Mouse (Mus musculus): ENCODE results near the gene Herc6. TPM values are rescaled to one million over a fixed set of nuclear protein-coding genes. Genes with fewer than 3 reads are reported as not detected.
A peak's percentile ranks its signal among the peaks of the same experiment; 100 is the strongest.

Gene Herc6
- polyA plus RNA-seq, 1 experiment from 2014 or later: 3.0 TPM

- 89% methylated on average over 7 of the region's 7 CpGs for WGBS
- no peak overlapping the region for H3K9ac ChIP-seq (ENCODE audit: low read depth, low read length)
- ATAC-seq (ENCODE audit: low FRiP score, low TSS enrichment): no peak
- H3K27ac ChIP-seq (ENCODE audit: low read depth, low read length): no peak overlapping the region
- no peak overlapping the region for H3K4me2 ChIP-seq (replicated peaks; ENCODE audit: low read depth, low read length)
- H3K4me1 ChIP-seq (ENCODE audit: control insufficient read depth, insufficient read depth, low read length): no peaks in the 10 kb centered on the region
- H3K4me3 ChIP-seq (ENCODE audit: low read length): no peak overlapping the region
- no peaks in the 10 kb centered on the region for H3K27me3 ChIP-seq (ENCODE audit: control insufficient read depth, insufficient read depth, low read length)
- no peaks in the 10 kb centered on the region for H3K36me3 ChIP-seq (ENCODE audit: control insufficient read depth, insufficient read depth, low read length)
- H3K9me3 ChIP-seq (ENCODE audit: control insufficient read depth, low read length): no peaks in the 10 kb centered on the region
Observed at GRCm38 (mm10) chr6:57565452-57565851, 15.3 kb upstream of the Herc6 start.

- no peak overlapping the region for H3K27ac ChIP-seq (ENCODE audit: low read depth, low read length)
- no peaks in the 10 kb centered on the region for H3K4me1 ChIP-seq (ENCODE audit: control insufficient read depth, insufficient read depth, low read length)
- no peak overlapping the region for H3K9ac ChIP-seq (ENCODE audit: low read depth, low read length)
- no peaks in the 10 kb centered on the region for H3K9me3 ChIP-seq (ENCODE audit: control insufficient read depth, low read length)
- no peaks in the 10 kb centered on the region for H3K27me3 ChIP-seq (ENCODE audit: control insufficient read depth, insufficient read depth, low read length)
- H3K36me3 ChIP-seq (ENCODE audit: control insufficient read depth, insufficient read depth, low read length): no peaks in the 10 kb centered on the region
- H3K4me3 ChIP-seq (ENCODE audit: low read length): no peak overlapping the region
- 87% methylated on average over 2 of the region's 2 CpGs for WGBS
- H3K4me2 ChIP-seq (replicated peaks; ENCODE audit: low read depth, low read length): no peak overlapping the region
- no peak for ATAC-seq (ENCODE audit: low FRiP score, low TSS enrichment)
Observed at GRCm38 (mm10) chr6:57567630-57568029, 13.2 kb upstream of the Herc6 start.

DNA sequence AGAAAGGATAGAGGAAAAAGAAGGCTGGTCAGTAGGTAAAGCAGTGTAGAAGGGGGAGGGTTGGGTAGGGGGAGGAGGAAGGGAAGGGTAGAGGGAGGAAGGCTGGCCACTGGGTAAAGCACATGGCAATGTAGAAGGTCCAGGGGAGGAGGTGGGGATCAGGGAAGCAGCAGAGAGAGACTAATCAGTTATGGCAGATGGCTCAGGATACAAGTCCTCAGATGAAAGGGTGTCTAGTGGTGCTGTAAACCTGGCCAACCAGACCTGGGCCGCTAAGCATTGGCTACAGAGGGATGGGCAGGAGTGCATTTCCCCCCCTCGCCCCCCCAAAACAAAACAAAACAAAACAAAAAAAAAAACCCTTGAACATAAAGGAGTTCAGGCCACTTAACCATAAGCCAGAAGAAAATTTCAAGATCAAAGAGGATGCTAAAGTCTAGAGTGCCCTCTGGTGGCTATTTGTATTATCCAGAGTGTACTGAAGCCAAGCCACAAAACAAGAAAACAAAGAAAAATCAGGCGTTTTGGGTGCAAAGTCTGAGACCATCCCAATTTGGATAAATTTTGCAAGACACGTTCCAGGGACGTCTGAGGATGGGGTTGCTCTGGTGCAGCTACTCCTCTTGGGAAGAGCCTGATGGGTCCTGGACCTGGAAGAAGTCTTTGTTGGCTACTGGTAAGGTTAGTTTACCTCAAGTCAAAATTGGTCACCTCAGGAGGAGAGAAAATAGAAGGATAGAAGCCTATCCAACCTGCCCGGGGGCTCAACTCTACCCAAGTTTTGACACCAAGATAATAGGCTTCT, 10.4 kb upstream of the Herc6 start:
- Histone ChIP-seq H3K4me3 (ENCODE audit: low read length) (no peak overlapping the region), H3K4me2 (replicated peaks; ENCODE audit: low read depth, low read length) (no peak overlapping the region), H3K4me1 (ENCODE audit: control insufficient read depth, insufficient read depth, low read length) (no peaks in the 10 kb centered on the region), H3K36me3 (ENCODE audit: control insufficient read depth, insufficient read depth, low read length) (no peaks in the 10 kb centered on the region), H3K9ac (ENCODE audit: low read depth, low read length) (no peak overlapping the region), H3K27me3 (ENCODE audit: control insufficient read depth, insufficient read depth, low read length) (no peaks in the 10 kb centered on the region), H3K9me3 (ENCODE audit: control insufficient read depth, low read length) (no peaks in the 10 kb centered on the region), H3K27ac (ENCODE audit: low read depth, low read length) (no peak overlapping the region)
- WGBS: 19% methylated on average over 6 of the region's 6 CpGs
- 0 out of 2 replicates have a peak, but pooled peaks have one; percentile 55 for ATAC-seq (ENCODE audit: low FRiP score, low TSS enrichment)

DNA sequence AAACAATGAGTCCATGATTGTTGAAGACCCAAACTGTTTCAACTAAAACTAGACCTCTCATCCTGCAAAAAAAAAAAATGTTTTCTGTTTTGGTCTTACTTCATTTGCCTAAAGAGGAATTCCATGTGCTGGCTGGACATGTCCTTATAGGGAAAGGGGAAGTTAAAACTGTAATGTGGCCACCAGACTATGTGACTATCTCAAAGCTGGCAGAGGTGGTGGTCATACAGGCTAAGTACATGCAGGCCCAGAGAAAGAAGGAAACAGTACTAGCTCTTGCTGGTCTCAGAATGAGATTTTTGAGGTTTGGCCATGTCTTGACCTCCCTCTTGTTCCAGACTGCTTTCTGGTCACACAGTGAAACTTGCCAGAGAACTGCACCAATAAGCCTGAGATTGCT, 9.2 kb upstream of the Herc6 start:
- no peak for ATAC-seq (ENCODE audit: low FRiP score, low TSS enrichment)
- Histone ChIP-seq H3K27ac (ENCODE audit: low read depth, low read length) (no peak overlapping the region), H3K9me3 (ENCODE audit: control insufficient read depth, low read length) (no peaks in the 10 kb centered on the region), H3K9ac (ENCODE audit: low read depth, low read length) (no peak overlapping the region), H3K27me3 (ENCODE audit: control insufficient read depth, insufficient read depth, low read length) (no peaks in the 10 kb centered on the region), H3K36me3 (ENCODE audit: control insufficient read depth, insufficient read depth, low read length) (no peaks in the 10 kb centered on the region), H3K4me3 (ENCODE audit: low read length) (no peak overlapping the region), H3K4me2 (replicated peaks; ENCODE audit: low read depth, low read length) (no peak overlapping the region), H3K4me1 (ENCODE audit: control insufficient read depth, insufficient read depth, low read length) (no peaks in the 10 kb centered on the region)

DNA sequence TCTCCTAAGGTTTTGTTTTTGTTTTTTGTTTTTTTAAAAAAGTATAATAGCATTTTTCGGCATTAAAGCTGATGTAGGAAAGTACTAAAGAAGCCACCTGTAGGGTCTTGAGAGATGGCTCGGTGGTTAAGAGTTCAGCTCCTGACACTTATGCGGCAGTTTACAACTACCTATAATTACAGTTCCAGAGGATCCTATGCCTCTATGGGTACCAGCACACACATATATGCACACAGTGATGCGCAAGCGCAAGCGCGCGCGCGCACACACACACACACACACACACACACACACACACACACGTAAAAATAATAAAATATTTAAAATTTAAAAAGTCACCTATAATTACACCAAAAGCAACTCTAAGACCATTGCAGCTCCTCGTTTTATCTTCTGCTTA, 795 bp downstream of the Herc6 start:
- no peak overlapping the region for H3K27ac ChIP-seq (ENCODE audit: low read depth, low read length)

DNA sequence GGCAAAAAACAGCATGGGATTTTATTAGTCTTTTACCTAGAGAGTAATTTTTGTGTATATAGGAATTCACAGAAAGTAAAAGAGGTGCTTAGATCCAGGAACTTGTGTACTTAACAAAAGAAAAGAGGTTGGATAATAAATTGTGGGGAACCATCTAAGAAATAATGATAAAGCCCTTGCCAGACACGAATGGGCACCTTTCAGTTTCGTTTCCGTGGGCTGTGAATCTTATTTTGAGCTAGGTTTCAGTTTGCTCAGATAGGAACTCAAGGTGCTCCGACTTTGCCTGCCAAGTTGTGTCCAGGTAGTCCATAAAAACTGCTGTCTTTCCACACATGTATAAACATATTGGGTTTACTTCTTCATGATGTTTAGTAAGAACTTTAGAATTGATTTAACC, 1.6 kb downstream of the Herc6 start:
- Histone ChIP-seq H3K4me2 (replicated peaks; ENCODE audit: low read depth, low read length) (no peak overlapping the region), H3K27me3 (ENCODE audit: control insufficient read depth, insufficient read depth, low read length) (no peaks in the 10 kb centered on the region), H3K9ac (ENCODE audit: low read depth, low read length) (no peak overlapping the region), H3K4me1 (ENCODE audit: control insufficient read depth, insufficient read depth, low read length) (no peaks in the 10 kb centered on the region), H3K36me3 (ENCODE audit: control insufficient read depth, insufficient read depth, low read length) (no peaks in the 10 kb centered on the region), H3K27ac (ENCODE audit: low read depth, low read length) (no peak overlapping the region), H3K4me3 (ENCODE audit: low read length) (no peak overlapping the region), H3K9me3 (ENCODE audit: control insufficient read depth, low read length) (no peaks in the 10 kb centered on the region)
- no peak for ATAC-seq (ENCODE audit: low FRiP score, low TSS enrichment)
- 84% methylated on average over 4 of the region's 4 CpGs for WGBS

More for the DNA sequence above, 795 bp downstream of the Herc6 start:
- Histone ChIP-seq H3K9ac (ENCODE audit: low read depth, low read length) (peak overlapping the region; percentile 64; the same call in 1 of the 2 replicates), H3K4me3 (ENCODE audit: low read length) (peak overlapping the region; percentile 61), H3K4me2 (replicated peaks; ENCODE audit: low read depth, low read length) (peak overlapping the region; percentile 87), H3K4me1 (ENCODE audit: control insufficient read depth, insufficient read depth, low read length) (no peaks in the 10 kb centered on the region), H3K27me3 (ENCODE audit: control insufficient read depth, insufficient read depth, low read length) (no peaks in the 10 kb centered on the region), H3K9me3 (ENCODE audit: control insufficient read depth, low read length) (no peaks in the 10 kb centered on the region), H3K36me3 (ENCODE audit: control insufficient read depth, insufficient read depth, low read length) (no peaks in the 10 kb centered on the region)
- no peak; the same call in 1 of the 2 replicates for ATAC-seq (ENCODE audit: low FRiP score, low TSS enrichment)
- 82% methylated on average over 12 of the region's 12 CpGs for WGBS

DNA sequence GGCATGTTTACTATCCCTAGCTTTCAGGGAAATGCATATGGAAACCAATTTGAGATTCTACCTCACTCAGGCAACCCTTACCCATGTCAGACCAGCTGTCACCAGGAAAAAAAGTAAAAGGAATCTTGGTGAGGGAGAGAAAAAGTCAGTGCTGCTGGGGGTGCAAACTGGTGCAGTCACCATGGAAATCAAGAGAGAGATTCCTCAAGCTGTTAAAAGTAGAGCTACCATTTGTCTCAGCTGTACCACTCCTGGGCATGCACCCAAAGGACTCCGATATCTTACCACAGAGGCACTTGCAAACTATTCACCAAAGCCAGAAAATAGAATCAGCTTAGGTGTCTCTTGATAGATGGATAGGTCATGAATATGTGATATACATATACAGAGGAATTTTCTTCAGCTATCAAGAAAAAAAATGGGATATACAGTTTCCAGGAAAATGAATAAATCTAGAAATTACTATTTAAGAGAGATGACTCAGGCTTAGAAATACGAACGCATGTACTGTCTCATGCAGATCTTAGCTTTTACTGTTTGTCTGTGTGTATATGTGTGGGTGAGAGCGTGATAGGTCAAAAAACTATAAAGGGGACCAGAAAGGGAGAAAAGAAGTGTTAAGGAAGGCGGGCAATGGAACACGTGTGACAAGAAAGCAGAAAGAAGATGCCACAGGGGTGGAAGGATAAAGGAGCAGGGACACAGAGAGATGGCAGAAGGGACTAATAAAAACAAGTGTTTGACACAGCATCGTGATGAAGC, 24.9 kb downstream of the Herc6 start:
- Histone ChIP-seq H3K27ac (ENCODE audit: low read depth, low read length) (no peak overlapping the region), H3K36me3 (ENCODE audit: control insufficient read depth, insufficient read depth, low read length) (no peaks in the 10 kb centered on the region), H3K4me1 (ENCODE audit: control insufficient read depth, insufficient read depth, low read length) (no peaks in the 10 kb centered on the region), H3K9ac (ENCODE audit: low read depth, low read length) (no peak overlapping the region), H3K9me3 (ENCODE audit: control insufficient read depth, low read length) (no peaks in the 10 kb centered on the region), H3K4me3 (ENCODE audit: low read length) (no peak overlapping the region), H3K27me3 (ENCODE audit: control insufficient read depth, insufficient read depth, low read length) (no peaks in the 10 kb centered on the region), H3K4me2 (replicated peaks; ENCODE audit: low read depth, low read length) (no peak overlapping the region)
- no peak for ATAC-seq (ENCODE audit: low FRiP score, low TSS enrichment)
- WGBS: 96% methylated on average over 7 of the region's 7 CpGs

- ATAC-seq (ENCODE audit: low FRiP score, low TSS enrichment): no peak
- 83% methylated on average over 2 of the region's 2 CpGs for WGBS
- H3K9me3 ChIP-seq (ENCODE audit: control insufficient read depth, low read length): no peaks in the 10 kb centered on the region
Observed at GRCm38 (mm10) chr6:57607999-57608398, 27.2 kb downstream of the Herc6 start.

GRCm38 (mm10) chr6:57609631-57610030, 28.8 kb downstream of the Herc6 start:
- whole genome bisulfite sequencing: 60% methylated on average over 2 of the region's 2 CpGs
- Histone ChIP-seq H3K27ac (ENCODE audit: low read depth, low read length) (no peak overlapping the region), H3K36me3 (ENCODE audit: control insufficient read depth, insufficient read depth, low read length) (no peaks in the 10 kb centered on the region), H3K4me3 (ENCODE audit: low read length) (no peak overlapping the region), H3K27me3 (ENCODE audit: control insufficient read depth, insufficient read depth, low read length) (no peaks in the 10 kb centered on the region), H3K9me3 (ENCODE audit: control insufficient read depth, low read length) (no peaks in the 10 kb centered on the region), H3K4me2 (replicated peaks; ENCODE audit: low read depth, low read length) (no peak overlapping the region), H3K4me1 (ENCODE audit: control insufficient read depth, insufficient read depth, low read length) (no peaks in the 10 kb centered on the region), H3K9ac (ENCODE audit: low read depth, low read length) (no peak overlapping the region)
- ATAC-seq (ENCODE audit: low FRiP score, low TSS enrichment): no peak

More at GRCm38 (mm10) chr6:57607999-57608398, 27.2 kb downstream of the Herc6 start:
- Histone ChIP-seq H3K9ac (ENCODE audit: low read depth, low read length) (no peak overlapping the region), H3K27me3 (ENCODE audit: control insufficient read depth, insufficient read depth, low read length) (no peaks in the 10 kb centered on the region), H3K4me3 (ENCODE audit: low read length) (no peak overlapping the region), H3K4me2 (replicated peaks; ENCODE audit: low read depth, low read length) (no peak overlapping the region), H3K27ac (ENCODE audit: low read depth, low read length) (no peak overlapping the region), H3K36me3 (ENCODE audit: control insufficient read depth, insufficient read depth, low read length) (no peaks in the 10 kb centered on the region), H3K4me1 (ENCODE audit: control insufficient read depth, insufficient read depth, low read length) (no peaks in the 10 kb centered on the region)

Measured in kidney, embryonic 14.5 days (tissue).